Mouse (Mus musculus): ENCODE data around the gene Ep300.
A peak's percentile ranks its signal among the peaks of the same experiment; 100 is the strongest.

Ep300 gene

DNA sequence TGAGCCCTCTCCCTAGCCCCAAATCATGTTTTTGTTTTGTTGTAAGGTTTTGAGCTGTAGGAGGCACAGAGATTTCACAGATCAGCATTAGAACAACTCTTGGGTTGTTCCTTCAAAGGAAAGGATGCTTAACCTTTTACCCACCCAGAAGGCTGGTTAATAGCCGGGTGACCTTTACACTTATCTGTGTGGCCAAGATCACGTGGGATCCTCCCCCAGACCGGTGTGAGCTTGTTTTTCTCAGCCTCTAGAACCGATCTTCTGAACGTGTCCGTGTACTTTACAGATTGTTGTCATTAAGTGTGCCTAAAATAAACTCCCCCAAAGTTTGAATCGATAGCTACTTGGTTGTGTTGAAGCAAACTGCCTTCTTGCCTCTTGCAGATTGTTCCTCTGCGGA lies 115.5 kb downstream of the Ep300 start:
- DNase-seq (ENCODE audit: low read depth, low spot score) = no peak

DNA sequence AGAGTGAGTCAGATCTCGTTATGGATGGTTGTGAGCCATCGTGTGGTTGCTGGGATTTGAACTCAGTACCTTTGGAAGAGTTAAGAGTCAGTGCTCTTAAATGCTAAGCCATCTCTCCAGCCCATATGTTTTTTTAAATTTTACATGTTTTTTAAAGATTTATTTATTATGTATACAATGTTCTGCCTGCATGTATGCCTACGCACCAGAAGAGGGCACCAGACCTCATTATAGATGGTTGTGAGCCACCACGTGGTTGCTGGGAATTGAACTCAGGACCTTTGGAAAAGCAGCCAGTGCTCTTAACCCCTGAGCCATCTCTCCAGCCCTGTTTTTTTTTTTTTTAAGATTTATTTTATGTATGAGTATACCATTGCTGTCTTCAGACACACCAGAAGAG lies 116.2 kb downstream of the Ep300 start:
- DNase-seq (ENCODE audit: low read depth, low spot score) = peak; percentile 14
